Mouse (Mus musculus) brain, embryonic 14.5 days (tissue): ENCODE data around the gene Miox. TPM values are rescaled to one million over a fixed set of nuclear protein-coding genes. Genes with fewer than 3 reads are reported as not detected.
A peak's percentile ranks its signal among the peaks of the same experiment; 100 is the strongest.

ENCODE experiments used
- DNase-seq: peaks from one replicate; pipeline ENCODE4 v3.0.0-alpha.2; 2011; ENCODE audit warnings: low read depth
- CTCF ChIP-seq: fragments of 200-500 bp; IDR thresholded peaks from 2 replicates; pipeline ENCODE4 v1.5.1; 2012; ENCODE audit warnings: inconsistent platforms, mild to moderate bottlenecking, moderate library complexity, borderline replicate concordance; ENCODE audit not compliant: insufficient read depth, insufficient read length; ENCODE audit errors: extremely low read depth
- POLR2A ChIP-seq: fragments of 200-500 bp; IDR thresholded peaks from 2 replicates; pipeline ENCODE4 v1.6.1; 2012; ENCODE audit warnings: mild to moderate bottlenecking, inconsistent platforms, borderline replicate concordance; ENCODE audit not compliant: poor library complexity, insufficient read depth, insufficient read length, severe bottlenecking; ENCODE audit errors: extremely low read depth
- polyA plus RNA-seq: library from polyadenylated mRNA; depleted of rRNA; stranded (reverse); fragments of >200 nt; gene quantifications from 2 replicates; pipeline ENCODE4 v1.2.3, GENCODE M21; 2012

Miox gene
- polyA plus RNA-seq, 1 experiment, result not detected

DNA sequence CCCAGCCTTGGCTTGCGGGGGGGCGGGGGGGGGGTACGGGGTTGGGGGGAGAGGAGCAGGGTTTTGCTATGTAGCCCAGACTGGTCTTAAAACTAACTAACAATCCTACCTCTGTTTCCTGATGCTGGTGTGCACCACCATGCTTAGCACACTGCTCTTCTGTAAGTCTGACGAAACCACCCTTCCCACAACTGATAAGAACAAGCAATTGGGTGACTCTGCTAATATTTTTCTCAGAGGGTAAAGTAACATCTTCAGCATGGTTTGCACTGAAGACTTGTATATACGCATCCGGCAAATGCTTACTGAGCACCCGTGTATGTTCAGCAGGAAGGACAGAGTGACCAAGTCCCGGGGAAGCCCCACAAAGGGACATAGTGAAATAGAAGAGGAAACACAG, 12.9 kb upstream of the Miox start:
- DNase-seq, result no peak
- TF ChIP-seq POLR2A (no peak), CTCF (no peak)

DNA sequence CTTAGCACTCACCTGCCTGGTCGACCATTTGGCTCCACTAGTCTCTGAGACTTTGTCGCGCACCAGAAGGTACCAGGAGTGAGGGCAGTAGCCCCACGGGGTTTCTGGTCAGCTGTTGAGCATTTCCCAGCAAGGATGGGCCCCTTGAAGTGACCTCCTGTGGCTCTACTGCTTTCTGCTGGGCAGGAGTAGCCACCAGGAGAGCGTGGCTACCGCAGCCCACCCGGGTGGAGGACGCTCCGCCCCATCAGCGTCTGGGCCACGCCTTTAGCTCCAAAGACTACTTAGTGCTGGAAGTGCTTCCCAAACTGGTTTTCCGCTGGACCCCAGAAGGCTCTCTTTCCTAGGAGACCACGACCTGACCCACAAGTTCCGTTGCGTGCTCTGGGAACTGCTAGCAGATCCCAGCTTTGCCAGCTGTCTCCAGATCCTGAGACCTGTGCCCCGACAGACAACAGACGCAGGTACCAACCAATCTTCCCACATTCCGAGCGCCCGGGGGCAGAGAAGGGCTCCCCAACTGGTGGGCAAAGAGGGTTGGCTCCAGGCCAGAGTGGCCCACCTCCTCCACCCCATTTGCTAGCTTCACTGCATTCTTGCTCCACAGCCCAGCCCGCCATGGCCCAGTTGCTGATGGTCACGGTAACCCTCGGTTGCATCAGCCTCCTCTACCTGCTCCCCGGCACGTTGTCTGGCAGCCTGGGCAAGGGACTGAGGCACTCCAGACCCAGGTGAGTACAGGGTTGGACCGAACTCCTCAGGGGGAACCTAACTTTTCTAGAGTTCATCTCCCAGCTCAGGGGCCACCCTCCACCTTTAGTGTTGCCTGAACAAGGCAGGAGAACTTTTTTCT, 11.3 kb upstream of the Miox start, which contains the start of gene Adm2:
Adm2 (plus strand) TSS at position 51 of the 853 bp plus-strand sequence.
- TF ChIP-seq CTCF (no peak), POLR2A (no peak)
- no peak for DNase-seq

DNA sequence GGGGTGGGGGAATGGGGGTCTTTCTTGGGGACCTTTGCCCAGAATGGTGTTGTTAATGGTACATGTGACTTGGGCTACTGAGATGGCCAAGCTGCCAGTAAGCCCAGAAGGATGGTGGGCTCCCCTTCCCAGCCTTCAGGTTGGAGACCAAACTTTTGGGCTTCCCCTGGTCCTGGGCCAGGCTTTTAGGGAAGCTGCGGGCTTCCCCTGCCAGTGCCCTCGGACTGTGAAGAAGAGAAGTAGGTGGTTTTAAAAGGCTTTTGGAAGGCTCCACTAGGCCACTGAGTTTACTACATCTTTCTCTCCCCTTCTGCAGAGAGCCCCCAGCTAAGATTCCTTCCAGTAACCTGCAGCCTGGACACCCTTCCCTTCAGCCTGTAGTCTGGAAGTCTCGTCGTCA, 10.5 kb upstream of the Miox start:
- TF ChIP-seq POLR2A, result no peak
- TF ChIP-seq CTCF, result no peak
- no peak for DNase-seq

DNA sequence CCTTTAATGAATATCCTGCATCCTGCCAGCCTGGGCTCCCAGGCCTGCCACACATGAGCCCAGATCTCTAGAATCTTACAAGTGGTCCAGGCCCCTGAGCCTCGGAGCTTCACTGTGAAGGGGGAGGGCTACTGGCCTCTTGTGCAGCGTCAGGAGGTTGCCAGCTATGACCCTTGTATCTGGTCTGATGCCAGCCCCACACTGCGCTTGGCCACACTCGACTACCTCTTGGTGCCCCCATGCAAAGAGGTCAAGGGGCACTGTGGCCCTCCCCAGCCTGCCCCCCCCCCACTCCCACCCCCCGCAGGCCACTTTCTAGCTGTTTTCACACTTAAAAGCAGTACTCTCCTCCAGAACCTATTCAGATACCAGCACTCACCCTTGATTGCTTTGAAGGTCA, 7.8 kb upstream of the Miox start:
- DNase-seq, result no peak
- TF ChIP-seq CTCF, result no peak
- no peak for TF ChIP-seq POLR2A

DNA sequence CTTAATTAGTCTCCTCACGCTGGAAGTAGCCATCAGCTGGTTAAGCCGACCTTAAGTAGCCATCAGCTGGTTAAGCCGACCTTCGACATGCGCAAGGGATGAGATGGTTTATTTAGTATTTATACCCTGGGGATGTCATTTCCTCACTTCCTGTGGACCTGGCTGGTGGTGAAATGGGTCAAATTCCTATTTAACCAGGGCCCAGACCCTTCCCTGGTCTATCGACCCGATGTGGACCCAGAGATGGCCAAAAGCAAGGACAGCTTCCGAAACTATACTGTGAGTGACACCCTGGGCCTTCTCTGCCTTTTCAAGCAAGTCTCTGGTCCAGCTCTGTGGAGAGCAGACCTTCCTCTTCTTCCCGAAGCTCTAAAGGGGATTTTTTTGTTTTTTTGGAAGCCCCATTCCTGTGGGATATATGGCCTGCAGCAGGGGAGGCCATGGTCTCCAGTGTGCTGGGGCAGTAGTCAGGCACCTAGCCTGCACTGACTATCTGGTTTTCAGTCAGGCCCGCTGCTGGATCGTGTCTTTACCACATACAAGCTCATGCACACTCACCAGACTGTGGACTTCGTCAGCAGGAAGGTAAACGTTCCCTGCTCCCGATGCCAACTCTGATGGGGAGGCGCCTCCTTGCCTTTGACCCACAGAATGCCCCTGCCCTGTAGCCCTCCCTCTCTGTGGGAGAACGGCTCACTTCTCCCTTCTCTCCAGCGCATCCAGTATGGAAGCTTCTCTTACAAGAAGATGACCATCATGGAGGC, 758 bp downstream of the Miox start:
- no peak for TF ChIP-seq POLR2A
- TF ChIP-seq CTCF, result no peak
- DNase-seq, result no peak

DNA sequence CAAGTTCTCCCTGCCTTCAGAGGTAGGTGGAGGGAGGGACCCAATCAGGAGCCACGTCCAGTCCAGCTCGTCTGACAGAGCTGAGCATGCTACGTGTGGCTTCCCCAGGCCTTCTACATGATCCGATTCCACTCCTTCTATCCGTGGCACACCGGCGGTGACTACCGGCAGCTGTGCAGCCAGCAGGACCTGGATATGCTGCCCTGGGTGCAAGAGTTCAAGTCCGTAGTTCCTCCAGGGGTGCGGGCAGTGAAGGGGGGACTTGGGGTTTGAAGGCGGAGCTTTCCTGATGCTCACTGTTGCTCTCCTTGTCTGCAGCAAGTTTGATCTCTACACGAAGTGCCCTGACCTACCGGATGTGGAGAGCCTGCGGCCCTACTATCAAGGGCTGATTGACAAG, 2.2 kb downstream of the Miox start:
- TF ChIP-seq POLR2A, result no peak
- TF ChIP-seq CTCF, result no peak
- DNase-seq, result no peak

DNA sequence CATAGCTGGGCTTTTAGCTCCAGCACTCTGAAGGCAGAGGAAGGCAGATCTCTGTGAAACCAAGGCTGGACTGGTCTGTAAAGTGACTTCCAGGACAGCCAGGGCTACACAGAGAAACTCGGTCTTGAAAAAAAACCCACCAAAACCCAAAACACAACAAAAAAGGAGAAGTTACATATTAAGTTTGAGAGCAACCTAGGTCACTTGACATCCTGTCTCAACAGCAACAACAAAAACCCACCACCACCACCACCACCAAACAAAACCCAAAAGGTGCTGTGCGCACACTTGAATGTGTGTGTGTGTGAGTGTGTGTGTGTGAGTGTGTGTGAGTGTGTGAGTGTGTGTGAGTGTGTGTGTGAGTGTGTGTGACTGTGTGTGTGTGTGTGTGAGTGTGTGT, 5.5 kb downstream of the Miox start:
- no peak for DNase-seq
- no peak for TF ChIP-seq CTCF
- no peak for TF ChIP-seq POLR2A

DNA sequence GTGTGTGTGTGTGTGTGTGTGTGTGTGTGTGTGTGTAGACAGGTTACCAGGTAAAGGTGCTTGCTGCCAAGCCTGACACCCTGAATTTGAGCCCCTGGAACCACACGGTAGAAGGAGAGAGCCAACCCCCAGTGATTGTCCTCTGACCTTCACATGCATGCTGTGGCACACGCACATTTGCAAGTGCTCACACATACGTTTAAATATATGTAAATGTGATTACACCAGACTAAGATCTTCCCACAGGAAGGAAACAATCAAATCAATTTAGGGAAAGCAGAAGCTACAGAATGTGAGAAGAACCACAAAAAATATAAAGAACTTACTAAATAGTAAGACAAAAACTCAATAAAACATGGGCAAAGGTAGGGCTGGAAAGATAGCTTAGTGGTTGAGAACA, 5.9 kb downstream of the Miox start:
- no peak for TF ChIP-seq CTCF
- TF ChIP-seq POLR2A, result no peak
- no peak for DNase-seq

DNA sequence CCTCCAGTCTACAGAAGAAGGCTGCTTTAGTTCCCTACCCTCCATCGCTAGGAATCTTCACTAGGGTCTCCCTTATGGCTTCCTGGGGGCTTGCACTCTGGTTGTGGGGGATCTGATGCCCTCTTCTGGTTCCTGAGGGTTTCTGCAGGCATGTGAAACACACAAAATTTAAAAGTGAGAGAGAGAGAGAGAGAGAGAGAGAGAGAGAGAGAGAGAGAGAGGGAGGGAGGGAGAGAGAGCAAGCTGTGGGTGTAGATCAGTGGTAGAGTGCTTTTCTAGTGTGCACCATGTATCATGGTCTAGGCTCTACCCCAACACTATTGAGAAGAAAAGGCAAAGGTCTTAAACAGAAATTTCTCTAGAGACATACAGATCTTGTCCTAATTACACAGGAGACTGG, 7.5 kb downstream of the Miox start:
- no peak for DNase-seq
- TF ChIP-seq POLR2A (no peak), CTCF (peak; percentile 5; the same call in 1 of the 2 replicates)

DNA sequence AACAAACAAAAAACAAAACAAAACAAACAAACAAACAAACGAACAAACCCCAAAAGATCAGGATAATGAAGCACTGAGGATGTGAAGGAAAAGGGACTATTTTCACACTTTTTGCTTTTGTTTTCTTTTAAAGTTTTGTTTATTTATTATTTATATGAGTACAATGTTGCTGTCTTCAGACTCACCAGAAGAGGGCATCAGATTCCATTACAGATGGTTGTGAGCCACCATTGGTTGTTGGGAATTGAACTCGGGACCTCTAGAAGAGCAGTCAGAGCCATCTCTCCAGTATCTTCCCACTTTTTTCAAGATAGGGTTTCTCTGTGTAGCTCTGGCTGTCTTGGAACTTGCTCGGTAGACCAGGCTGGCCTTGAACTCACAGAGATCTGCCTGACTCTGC, 9.1 kb downstream of the Miox start:
- TF ChIP-seq CTCF, result no peak
- TF ChIP-seq POLR2A, result no peak
- no peak for DNase-seq

DNA sequence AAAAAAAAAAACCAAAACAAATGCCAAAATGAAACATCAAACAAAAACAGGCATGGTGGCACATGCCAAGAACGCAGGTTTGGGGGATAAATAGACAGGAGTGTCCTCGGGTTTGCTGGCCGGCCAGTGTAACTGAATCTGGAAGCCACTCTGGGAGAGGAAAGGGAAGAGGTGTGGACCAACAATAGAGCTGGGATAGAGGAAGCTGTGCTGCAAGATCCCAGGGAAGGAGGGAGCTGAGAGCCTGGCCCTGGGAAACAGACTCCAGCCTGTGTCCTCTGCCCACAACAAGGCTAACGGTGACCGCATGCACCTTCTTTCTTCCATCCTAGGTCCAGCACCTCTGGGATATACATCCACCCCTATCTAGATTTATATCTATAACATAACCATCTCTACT, 16.2 kb downstream of the Miox start:
- DNase-seq, result no peak
- TF ChIP-seq POLR2A (no peak), CTCF (no peak)
